Mouse (Mus musculus) brown adipose tissue, adult 24 weeks (tissue): ENCODE measurements around the gene Dtx3l. TPM values are rescaled to one million over a fixed set of nuclear protein-coding genes. Genes with fewer than 3 reads are reported as not detected.

Experiments used
- H3K27ac ChIP-seq: fragments of 200-500 bp; replicated peaks from 2 replicates; pipeline ENCODE4 v1.5.1; 2012; ENCODE audit warnings: low read depth, mild to moderate bottlenecking, low read length
- H3K4me1 ChIP-seq: fragments of 200-500 bp; 2 replicates; pipeline ENCODE4 v1.6.1; 2012; ENCODE audit warnings: low read length, mixed read lengths; ENCODE audit not compliant: control insufficient read depth, insufficient read depth, insufficient read length
- H3K4me3 ChIP-seq: fragments of 200-500 bp; 2 replicates; pipeline ENCODE4 v1.5.1; 2012; ENCODE audit warnings: low read depth, mild to moderate bottlenecking, low read length, moderate library complexity; ENCODE audit not compliant: insufficient read depth
- polyA plus RNA-seq: library from polyadenylated mRNA; stranded (reverse); fragments of >200 nt; gene quantifications from 2 replicates; pipeline ENCODE4 v1.2.4, GENCODE M21; 2012; ENCODE audit not compliant: missing spikeins, insufficient read depth, insufficient read length

Dtx3l gene
- polyA plus RNA-seq, 1 experiment = 6.3 TPM

DNA sequence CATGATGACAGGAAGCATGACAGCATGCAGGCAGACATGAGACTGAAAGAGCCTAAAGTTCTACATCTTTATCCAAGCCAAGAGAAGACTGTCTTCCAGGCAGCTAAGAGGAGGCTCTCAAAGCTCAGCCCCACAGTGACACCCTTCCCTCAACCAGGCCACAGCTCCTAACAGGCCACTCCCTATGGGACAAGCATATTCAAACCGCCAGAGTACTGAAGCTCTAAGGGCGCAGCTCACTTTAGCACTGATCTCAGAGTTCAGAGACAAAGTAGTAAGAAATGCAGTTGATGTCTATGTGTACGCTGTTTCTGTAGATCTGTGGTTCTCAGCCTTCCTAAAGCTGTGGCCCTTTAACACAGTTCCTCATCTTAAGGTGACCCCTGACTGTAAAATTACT is 12.3 kb upstream of the Dtx3l start:
- Histone ChIP-seq H3K27ac (no peak overlapping the region), H3K4me3 (no peak overlapping the region), H3K4me1 (peaks cover 3% of the 10 kb centered on the region)

DNA sequence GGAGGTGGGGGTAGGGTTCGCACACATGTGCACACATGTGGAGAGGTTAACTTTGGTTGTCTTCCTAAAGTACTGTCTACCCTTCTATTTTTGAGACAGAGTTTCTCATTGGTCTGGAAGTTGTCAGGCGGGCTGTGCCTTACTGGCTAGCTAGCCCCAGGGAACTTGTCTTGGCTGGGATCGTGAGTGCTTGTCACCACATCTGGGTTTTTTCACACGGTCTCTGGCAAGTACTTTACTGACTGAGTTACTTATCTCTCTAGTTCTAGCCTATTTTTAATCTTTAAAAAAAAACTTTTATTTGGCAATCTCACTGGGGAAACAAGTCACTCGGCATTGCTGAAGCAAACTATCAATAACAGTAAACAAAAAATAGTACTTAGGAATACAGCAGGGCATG is 10.3 kb upstream of the Dtx3l start:
- H3K4me1 ChIP-seq = peaks cover 3% of the 10 kb centered on the region
- H3K4me3 ChIP-seq = no peak overlapping the region
- H3K27ac ChIP-seq = no peak overlapping the region; the same call in 1 of the 2 replicates

DNA sequence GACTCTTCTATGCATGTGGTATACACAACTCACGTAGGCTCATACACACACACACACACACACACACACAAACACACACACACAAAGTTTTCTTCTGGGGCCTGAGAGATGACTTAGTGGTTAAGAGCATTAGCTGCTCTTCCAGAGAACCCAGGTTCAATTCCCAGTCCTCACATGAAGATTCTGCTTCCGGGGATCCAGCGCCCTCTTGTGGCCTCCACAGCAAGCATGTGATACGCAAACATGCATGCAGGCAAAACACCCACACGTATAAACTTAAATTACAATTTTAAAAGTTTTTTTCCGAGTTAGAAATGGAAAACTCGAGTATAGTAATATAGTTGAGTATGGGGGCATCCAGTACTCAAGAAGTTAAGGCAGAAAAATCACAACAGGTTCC is 2.4 kb upstream of the Dtx3l start:
- H3K4me1 ChIP-seq = peaks cover 2% of the 10 kb centered on the region; the same call in 1 of the 2 replicates
- H3K27ac ChIP-seq = no peak overlapping the region
- H3K4me3 ChIP-seq = no peak overlapping the region

DNA sequence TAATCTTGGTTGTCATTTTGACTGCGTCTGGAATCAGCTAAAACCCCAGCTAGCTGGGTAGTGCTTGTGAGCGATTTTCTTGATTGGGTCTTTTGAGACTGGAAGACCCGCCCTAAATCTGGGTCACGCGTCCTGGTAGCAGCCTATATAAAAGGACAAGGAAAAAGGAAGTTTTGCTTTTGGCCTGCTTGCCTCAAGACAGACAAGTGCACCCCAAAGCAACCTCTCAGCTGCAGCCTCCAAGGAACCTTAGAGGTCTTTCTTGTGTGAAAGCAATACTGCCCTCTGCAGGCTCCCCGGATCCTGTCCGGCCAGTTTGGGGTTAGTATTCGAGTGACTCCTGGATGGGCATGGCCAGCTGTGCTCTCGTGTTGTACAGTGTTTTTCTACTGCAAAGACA is 739 bp upstream of the Dtx3l start:
- H3K4me3 ChIP-seq = peak overlapping the region; percentile 92
- peaks cover 2% of the 10 kb centered on the region; the same call in 1 of the 2 replicates for H3K4me1 ChIP-seq
- H3K27ac ChIP-seq = peak overlapping the region; percentile 80

DNA sequence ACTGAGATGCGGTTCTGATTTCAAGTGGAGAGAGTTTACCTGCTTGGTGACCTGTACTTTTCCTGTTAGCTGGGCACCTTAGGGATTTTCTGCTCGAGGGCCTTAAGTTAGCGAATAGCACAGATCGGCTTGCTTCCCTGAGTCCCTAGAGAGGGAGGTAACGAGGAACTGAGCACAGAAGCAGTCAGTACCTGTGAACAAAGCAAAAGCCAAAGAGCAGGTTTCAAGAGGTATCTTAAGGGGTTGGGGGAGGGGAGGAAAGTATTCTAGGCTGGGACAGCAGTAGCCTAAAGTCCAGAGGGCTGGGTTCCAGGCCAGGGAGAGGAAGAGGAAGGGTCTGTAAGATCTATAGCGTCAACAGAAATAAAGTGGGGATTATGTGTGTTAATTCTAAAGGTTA is 310 bp upstream of the Dtx3l start:
- Histone ChIP-seq H3K4me1 (peaks cover 2% of the 10 kb centered on the region; the same call in 1 of the 2 replicates), H3K4me3 (peak overlapping the region; percentile 92), H3K27ac (peak overlapping the region; percentile 80)

DNA sequence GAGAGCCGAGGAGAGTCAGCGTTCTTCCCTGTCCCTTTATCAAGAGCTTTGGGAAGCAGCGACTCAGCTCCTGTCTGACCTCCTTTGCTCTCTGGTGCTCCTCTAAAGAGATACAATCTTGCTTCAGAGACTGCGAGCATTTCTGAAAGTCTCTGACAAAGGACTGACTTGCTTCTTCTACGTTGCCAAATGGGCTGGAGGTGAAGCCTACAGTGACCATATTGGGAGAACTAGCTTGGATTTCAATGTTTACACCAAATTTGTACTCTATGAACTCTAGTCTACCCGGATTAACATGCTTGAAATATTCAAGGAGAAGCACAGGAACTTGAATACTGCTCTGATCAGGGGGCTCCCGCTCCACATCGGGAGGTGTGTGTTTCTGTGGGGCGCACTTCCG is 5.8 kb downstream of the Dtx3l start:
- Histone ChIP-seq H3K4me1 (peaks cover 4% of the 10 kb centered on the region; the same call in 1 of the 2 replicates), H3K4me3 (no peak overlapping the region), H3K27ac (peak overlapping the region; percentile 44)

DNA sequence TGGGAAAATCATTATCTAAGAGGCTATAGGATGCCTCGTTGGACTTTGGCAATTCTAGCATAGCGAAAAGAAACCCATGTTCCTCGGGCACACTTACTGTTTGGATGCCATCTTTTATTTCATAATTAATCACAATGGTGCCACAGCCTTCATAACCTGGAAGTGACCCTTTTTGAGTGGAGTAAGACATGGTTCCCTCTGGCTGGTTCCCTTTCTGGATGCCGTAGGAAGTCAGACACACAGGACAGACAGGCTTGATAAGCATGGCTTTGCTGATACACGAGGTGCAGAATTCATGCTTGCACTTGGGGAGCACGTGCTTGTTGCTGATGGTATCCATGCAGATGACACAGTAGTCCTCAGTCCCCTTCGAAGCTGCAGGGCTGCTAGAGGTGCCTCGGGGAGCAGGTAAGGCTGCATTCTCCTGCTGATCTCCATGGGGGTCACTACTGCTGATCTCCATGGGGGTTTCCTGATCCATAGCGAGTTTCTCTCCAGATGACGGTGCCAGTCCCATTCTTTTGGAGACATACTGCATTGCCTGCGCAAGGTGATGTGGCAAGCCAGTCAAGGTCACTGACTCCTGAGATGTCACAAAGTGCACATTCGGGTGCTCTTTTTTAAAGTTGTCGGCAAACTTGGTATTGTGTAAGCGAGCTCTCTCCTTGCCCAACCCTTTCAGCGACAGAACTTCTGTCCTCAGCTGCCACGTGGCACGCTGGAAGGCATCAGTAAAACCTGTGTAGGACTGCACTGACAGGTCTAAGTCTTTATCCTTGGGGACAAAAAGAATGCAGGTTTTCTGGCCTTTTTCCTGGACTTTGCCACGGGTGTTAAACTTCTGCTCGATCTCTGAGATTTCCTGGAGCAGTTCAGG is 6.5 kb downstream of the Dtx3l start:
- peak overlapping the region; percentile 44; the same call in 1 of the 2 replicates for H3K27ac ChIP-seq
- no peak overlapping the region for H3K4me3 ChIP-seq
- H3K4me1 ChIP-seq = peaks cover 4% of the 10 kb centered on the region; the same call in 1 of the 2 replicates

DNA sequence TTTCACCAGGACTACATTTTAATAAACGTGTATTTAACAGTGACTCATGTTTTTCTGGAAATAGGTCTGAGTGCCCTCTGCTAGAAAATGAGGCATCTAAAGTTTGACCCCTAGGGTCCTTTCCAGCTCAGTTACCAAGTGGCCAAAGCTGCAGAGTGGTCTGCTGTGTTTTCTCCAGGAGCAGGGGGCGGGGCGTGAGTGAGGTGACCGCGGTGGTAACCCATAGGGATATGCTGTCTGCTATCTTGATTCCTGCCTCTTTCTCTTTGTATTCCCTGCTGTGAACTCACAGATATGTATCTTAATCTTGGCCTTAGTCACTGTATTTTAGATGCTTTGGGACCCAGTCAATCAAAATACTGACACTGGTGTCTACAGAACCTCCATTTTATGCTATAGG is 14.6 kb downstream of the Dtx3l start:
- Histone ChIP-seq H3K4me1 (no peaks in the 10 kb centered on the region), H3K4me3 (no peak overlapping the region), H3K27ac (no peak overlapping the region)

DNA sequence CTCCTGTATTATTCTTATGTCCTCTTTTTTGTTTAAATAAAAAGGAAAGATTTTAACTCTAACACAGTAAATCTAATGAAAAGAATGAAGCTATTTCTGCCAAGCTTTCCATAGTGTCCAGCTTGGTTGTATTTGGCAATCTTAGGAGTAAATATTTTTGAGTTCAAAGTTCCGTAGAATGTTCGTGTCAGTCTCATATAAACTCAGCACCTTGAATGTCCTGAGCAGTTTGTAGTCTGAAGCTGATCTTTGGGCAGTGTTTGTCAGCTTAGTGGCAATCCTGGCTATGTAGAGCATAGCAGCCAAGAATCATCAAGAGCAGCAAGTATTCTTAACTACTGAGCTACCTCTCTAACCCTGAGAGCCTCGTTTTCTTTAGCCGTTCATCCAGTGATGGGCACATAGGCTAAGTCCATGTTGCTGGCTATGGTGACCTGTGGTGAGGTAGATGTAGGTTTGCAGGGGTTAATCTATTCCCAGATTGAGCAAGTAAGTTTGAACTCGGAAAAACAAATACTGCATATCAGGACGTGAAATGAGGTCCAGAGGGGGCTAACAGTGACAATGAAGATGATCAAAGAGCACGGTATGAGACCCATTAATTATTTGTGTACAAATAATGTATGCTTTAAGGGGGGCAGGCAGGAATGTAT is 15.3 kb downstream of the Dtx3l start:
- Histone ChIP-seq H3K4me3 (no peak overlapping the region), H3K27ac (no peak overlapping the region), H3K4me1 (peaks cover under 1% of the 10 kb centered on the region; the same call in 1 of the 2 replicates)

DNA sequence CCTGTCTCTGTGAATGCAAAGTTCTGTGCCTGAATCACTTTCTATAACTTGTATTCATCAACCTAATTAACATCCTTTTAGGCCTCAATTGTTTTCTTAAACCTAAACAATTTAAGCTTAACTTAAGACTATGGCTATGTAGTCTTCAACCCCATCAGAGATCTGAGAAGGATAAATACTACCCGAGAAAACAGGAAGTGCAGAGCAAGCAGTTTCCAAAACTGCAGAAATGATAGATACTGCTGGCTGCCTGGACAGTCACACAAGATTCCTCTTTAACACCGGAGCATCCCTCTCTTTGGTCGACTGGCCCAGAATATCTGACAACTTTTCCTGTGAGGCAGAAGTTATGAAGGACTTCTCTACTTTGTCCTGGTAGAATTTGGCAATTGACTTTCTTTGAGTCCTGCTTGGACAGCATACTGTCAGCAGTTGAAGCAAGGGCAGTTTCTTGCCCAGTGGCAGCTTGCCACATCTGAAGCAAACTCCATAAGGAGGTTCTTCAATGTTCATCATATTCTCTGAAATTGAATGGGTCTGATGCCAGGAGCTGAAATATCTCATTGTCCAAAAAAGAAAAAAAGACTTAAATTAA is 16.6 kb downstream of the Dtx3l start:
- Histone ChIP-seq H3K4me3 (no peak overlapping the region), H3K27ac (no peak overlapping the region; the same call in 1 of the 2 replicates)

DNA sequence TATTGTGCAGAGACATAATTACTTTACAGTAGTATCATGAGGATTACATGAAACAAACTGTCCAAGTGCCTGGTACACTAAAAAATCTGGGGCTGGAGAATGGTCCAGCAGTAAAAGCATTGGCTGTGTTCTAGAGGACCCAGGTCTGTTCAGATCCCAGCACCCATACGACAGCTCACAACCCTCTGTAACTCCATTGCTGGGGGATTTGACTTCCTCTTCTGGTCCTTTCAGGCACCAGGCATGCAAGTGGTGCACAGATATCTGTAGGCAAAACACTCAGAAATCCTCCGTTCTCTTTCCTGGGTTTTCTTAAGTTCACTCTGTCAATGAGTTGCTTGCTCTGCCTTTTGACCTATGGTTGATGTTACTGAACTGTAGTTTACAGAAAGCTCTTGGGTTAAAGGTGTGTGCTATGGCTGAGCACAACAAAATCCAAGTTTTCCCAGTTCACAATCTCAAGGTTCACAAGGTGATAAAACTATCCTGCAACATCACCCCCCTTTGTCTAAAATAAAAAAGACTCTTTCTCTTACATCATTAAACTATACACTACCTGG is 17.2 kb downstream of the Dtx3l start:
- Histone ChIP-seq H3K4me3 (no peak overlapping the region), H3K4me1 (peaks cover 3% of the 10 kb centered on the region; the same call in 1 of the 2 replicates), H3K27ac (no peak overlapping the region)

More for the DNA sequence above, 16.6 kb downstream of the Dtx3l start:
- H3K4me1 ChIP-seq = peaks cover 3% of the 10 kb centered on the region; the same call in 1 of the 2 replicates

DNA sequence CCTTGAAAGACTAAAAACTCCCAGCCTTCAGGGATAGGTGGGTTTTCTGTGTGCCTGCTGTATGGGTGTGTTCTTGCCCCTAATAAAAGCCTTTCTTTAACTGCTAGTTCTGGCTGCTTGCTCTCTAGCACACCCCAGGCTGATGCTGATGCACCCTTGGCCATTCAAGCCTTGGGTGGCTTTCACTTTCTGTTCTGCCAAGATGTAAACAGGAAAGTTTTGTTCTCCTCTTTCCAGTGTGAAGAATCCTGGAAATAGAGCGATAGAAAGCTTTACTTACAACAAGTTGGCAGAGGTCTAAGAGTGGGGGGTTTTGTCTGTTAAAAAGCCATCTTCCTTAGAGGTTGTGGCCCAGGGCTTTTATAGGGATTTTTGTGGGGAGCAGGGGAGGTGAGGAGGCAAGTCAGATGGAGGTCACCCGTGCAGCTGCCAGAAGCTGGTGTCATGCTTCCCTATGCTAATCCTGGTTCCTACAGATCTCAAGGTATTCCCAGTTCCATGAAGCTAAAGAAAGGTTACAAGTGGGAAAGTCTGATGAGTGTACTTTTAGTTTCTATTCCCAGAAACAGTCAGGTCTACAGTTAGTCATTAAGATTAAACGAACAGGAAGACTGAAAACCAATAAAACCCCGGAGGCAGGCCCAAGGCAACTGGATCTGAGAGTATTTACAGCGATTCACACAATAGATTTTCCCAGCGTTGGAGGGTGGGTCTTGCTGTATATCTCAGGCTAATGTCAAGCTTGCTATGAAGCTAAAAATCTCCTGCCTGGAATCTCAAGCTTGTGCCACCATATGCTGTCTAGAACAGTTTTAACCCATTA is 20.0 kb downstream of the Dtx3l start:
- Histone ChIP-seq H3K4me1 (peaks cover 3% of the 10 kb centered on the region; the same call in 1 of the 2 replicates), H3K4me3 (no peak overlapping the region), H3K27ac (peak overlapping the region; percentile 69)

DNA sequence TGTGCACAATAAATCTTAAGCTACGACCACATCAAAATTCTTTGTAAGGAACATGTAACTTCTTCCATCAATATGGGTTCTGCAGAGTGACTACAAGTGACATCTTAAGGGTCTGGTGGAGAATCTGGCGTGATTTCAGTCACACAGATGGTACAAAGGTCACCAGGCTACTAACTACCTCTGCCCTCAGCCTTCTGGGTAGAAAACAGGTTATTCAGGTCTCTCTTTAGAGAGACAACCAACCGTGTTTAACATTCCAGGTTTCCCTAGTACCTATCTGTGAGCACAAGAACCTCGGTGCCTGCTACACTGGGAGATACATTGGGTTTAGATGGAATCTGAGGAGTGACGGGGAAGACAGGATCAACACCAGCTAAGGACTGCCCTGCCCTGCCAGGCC is 24.6 kb downstream of the Dtx3l start:
- H3K4me3 ChIP-seq = no peak overlapping the region
- H3K4me1 ChIP-seq = peaks cover 3% of the 10 kb centered on the region; the same call in 1 of the 2 replicates
- no peak overlapping the region for H3K27ac ChIP-seq

DNA sequence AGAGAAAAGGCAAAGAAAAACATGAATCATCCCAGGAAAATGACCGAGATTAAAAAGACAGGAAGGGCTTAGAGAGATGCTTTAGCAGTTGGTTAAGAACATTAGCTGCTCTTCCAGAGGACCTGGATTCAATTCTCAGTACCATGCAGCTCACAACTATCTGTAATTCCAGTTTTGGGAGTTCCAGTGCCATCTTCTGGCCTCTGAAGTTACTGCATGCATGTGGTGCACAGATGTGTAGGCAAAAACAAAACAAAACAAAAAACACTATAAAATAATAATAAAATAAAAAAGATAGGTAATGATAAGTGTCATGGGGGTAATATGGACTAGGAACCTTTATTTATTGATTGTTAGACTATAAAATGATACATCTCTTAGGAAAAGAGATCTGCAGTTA is 25.4 kb downstream of the Dtx3l start:
- peaks cover 1% of the 10 kb centered on the region; the same call in 1 of the 2 replicates for H3K4me1 ChIP-seq
- no peak overlapping the region for H3K4me3 ChIP-seq
- H3K27ac ChIP-seq = no peak overlapping the region
